Mouse (Mus musculus): ENCODE results near the gene Rit1.

DNA sequence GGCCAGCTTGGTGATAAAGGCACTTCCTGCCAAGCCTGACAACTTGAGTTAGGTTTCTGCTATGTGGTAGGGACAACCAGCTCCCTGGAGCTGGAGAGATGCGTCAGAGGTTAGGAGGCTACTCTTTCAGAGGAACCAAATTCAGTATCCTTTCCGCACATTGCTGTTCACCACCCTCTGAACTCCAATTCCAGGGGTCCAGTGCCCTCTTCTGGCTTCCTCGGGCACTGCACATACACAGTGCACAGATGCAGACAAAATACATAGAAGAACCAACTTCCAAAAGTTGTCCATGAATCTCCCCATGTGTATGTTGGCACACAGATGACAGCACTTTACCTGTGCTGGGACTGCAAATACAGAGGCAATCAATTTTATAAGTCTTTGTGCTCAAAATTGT, 22.0 kb downstream of the Rit1 start:
- TF ChIP-seq CTCF (IDR thresholded peaks at IDR 0.05; ENCODE audit: insufficient read depth, low read depth, low read length) (peak; percentile 29; the same call in 1 of the 2 replicates), POLR2A (IDR thresholded peaks at IDR 0.05; ENCODE audit: insufficient read depth, low read depth, low read length) (no peak)
